Mouse (Mus musculus): Measurements from ENCODE around the gene Arl4d. TPM values are rescaled to one million over a fixed set of nuclear protein-coding genes. Genes with fewer than 3 reads are reported as not detected.
A peak's percentile ranks its signal among the peaks of the same experiment; 100 is the strongest.
"Not testable (repeated sequence)": the region's sequence is repeated elsewhere in the genome, so short reads cannot be mapped to it uniquely, and the experiment has no call there.

Arl4d gene
- 6.3 and 7.8 TPM in 2 replicates for polyA plus RNA-seq (2015; fragmentation: Nextera tagmentation; extraction: Ambion mirVana)

- peak within 1 kb of the TSS; percentile 62 for H3K9ac ChIP-seq (ENCODE audit: low read depth, low read length)
- H3K9me3 ChIP-seq (ENCODE audit: control insufficient read depth): no peaks in the 10 kb centered on the region
- H3K27ac ChIP-seq (ENCODE audit: low read depth, low read length): peak within 1 kb of the TSS; percentile 41
- peak; percentile 35 for TF ChIP-seq CTCF (IDR thresholded peaks at IDR 0.05; ENCODE audit: low read depth)
- peak; percentile 85 for ATAC-seq
- 0 out of 2 replicates have a peak, but pooled peaks cover 4% of the 10 kb centered on the region for H3K4me1 ChIP-seq (replicated peaks; ENCODE audit: control insufficient read depth, insufficient read depth, low read length)
- H3K36me3 ChIP-seq (ENCODE audit: control insufficient read depth, insufficient read depth): no peaks in the 10 kb centered on the region
- H3K27me3 ChIP-seq (replicated peaks; ENCODE audit: control insufficient read depth, insufficient read depth, low read length): no peaks in the 10 kb centered on the region
- H3K4me3 ChIP-seq (ENCODE audit: low read depth, low read length): peak within 1 kb of the TSS; percentile 55
- H3K4me2 ChIP-seq (replicated peaks; ENCODE audit: low read depth): peak within 1 kb of the TSS; percentile 84
- 7% methylated on average over 34 of the region's 34 CpGs for WGBS
These were observed at the start of gene Arl4d for GRCm38 (mm10) chr11:101664825-101665635. Gene Arl4d (plus strand): TSS chr11:101665541.

GRCm38 (mm10) chr11:101616104-101616503, 49.2 kb upstream of the Arl4d start:
- no peaks in the 10 kb centered on the region for H3K9me3 ChIP-seq (ENCODE audit: control insufficient read depth)
- no peaks in the 10 kb centered on the region for H3K36me3 ChIP-seq (ENCODE audit: control insufficient read depth, insufficient read depth)
- no peaks in the 10 kb centered on the region for H3K4me1 ChIP-seq (replicated peaks; ENCODE audit: control insufficient read depth, insufficient read depth, low read length)
- no peak overlapping the region for H3K4me3 ChIP-seq (ENCODE audit: low read depth, low read length)
- no peak overlapping the region for H3K9ac ChIP-seq (ENCODE audit: low read depth, low read length)
- no peak overlapping the region for H3K4me2 ChIP-seq (replicated peaks; ENCODE audit: low read depth)
- TF ChIP-seq CTCF (IDR thresholded peaks at IDR 0.05; ENCODE audit: low read depth): no peak
- no peaks in the 10 kb centered on the region for H3K27me3 ChIP-seq (replicated peaks; ENCODE audit: control insufficient read depth, insufficient read depth, low read length)
- no peak overlapping the region for H3K27ac ChIP-seq (ENCODE audit: low read depth, low read length)
- ATAC-seq: no peak
- 88% methylated on average over 8 of the region's 8 CpGs for WGBS

- H3K27me3 ChIP-seq (replicated peaks; ENCODE audit: control insufficient read depth, insufficient read depth, low read length): no peaks in the 10 kb centered on the region
- H3K36me3 ChIP-seq (ENCODE audit: control insufficient read depth, insufficient read depth): no peaks in the 10 kb centered on the region
- H3K4me3 ChIP-seq (ENCODE audit: low read depth, low read length): no peak overlapping the region
- no peak overlapping the region for H3K9ac ChIP-seq (ENCODE audit: low read depth, low read length)
- WGBS: 24% methylated on average over 18 of the region's 18 CpGs
- no peak overlapping the region for H3K4me2 ChIP-seq (replicated peaks; ENCODE audit: low read depth)
- TF ChIP-seq CTCF (IDR thresholded peaks at IDR 0.05; ENCODE audit: low read depth): no peak
- peak; percentile 17; the same call in 1 of the 2 replicates for ATAC-seq
- H3K4me1 ChIP-seq (replicated peaks; ENCODE audit: control insufficient read depth, insufficient read depth, low read length): no peaks in the 10 kb centered on the region
- H3K27ac ChIP-seq (ENCODE audit: low read depth, low read length): no peak overlapping the region
- no peaks in the 10 kb centered on the region for H3K9me3 ChIP-seq (ENCODE audit: control insufficient read depth)
These were observed 48.2 kb upstream of the Arl4d start for GRCm38 (mm10) chr11:101616948-101617767.

- Histone ChIP-seq H3K4me3 (ENCODE audit: low read depth, low read length) (no peak overlapping the region), H3K27me3 (replicated peaks; ENCODE audit: control insufficient read depth, insufficient read depth, low read length) (no peaks in the 10 kb centered on the region), H3K9ac (ENCODE audit: low read depth, low read length) (no peak overlapping the region), H3K27ac (ENCODE audit: low read depth, low read length) (no peak overlapping the region), H3K4me1 (replicated peaks; ENCODE audit: control insufficient read depth, insufficient read depth, low read length) (no peaks in the 10 kb centered on the region), H3K36me3 (ENCODE audit: control insufficient read depth, insufficient read depth) (no peaks in the 10 kb centered on the region), H3K4me2 (replicated peaks; ENCODE audit: low read depth) (no peak overlapping the region; the same call in none of the 2 replicates), H3K9me3 (ENCODE audit: control insufficient read depth) (no peaks in the 10 kb centered on the region)
- 16% methylated on average over 8 of the region's 8 CpGs for WGBS
- no peak for TF ChIP-seq CTCF (IDR thresholded peaks at IDR 0.05; ENCODE audit: low read depth)
- no peak for ATAC-seq
These were observed 47.5 kb upstream of the Arl4d start for GRCm38 (mm10) chr11:101617849-101618248.

- Histone ChIP-seq H3K4me1 (replicated peaks; ENCODE audit: control insufficient read depth, insufficient read depth, low read length) (no peaks in the 10 kb centered on the region), H3K4me2 (replicated peaks; ENCODE audit: low read depth) (no peak overlapping the region), H3K9ac (ENCODE audit: low read depth, low read length) (no peak overlapping the region), H3K36me3 (ENCODE audit: control insufficient read depth, insufficient read depth) (no peaks in the 10 kb centered on the region), H3K27me3 (replicated peaks; ENCODE audit: control insufficient read depth, insufficient read depth, low read length) (no peaks in the 10 kb centered on the region), H3K4me3 (ENCODE audit: low read depth, low read length) (no peak overlapping the region), H3K9me3 (ENCODE audit: control insufficient read depth) (no peaks in the 10 kb centered on the region), H3K27ac (ENCODE audit: low read depth, low read length) (no peak overlapping the region)
- no peak for TF ChIP-seq CTCF (IDR thresholded peaks at IDR 0.05; ENCODE audit: low read depth)
- WGBS: 85% methylated on average over 3 of the region's 3 CpGs
- no peak for ATAC-seq
These were observed 46.7 kb upstream of the Arl4d start for GRCm38 (mm10) chr11:101618596-101618995.

GRCm38 (mm10) chr11:101620022-101620655, 45.2 kb upstream of the Arl4d start:
- not testable (repeated sequence) for H3K4me2 ChIP-seq (replicated peaks; ENCODE audit: low read depth); H3K27ac ChIP-seq (ENCODE audit: low read depth, low read length); H3K4me1 ChIP-seq (replicated peaks; ENCODE audit: control insufficient read depth, insufficient read depth, low read length); ATAC-seq; H3K36me3 ChIP-seq (ENCODE audit: control insufficient read depth, insufficient read depth); H3K9ac ChIP-seq (ENCODE audit: low read depth, low read length); H3K4me3 ChIP-seq (ENCODE audit: low read depth, low read length); H3K9me3 ChIP-seq (ENCODE audit: control insufficient read depth); H3K27me3 ChIP-seq (replicated peaks; ENCODE audit: control insufficient read depth, insufficient read depth, low read length)
- WGBS: 70% methylated on average over 11 of the region's 11 CpGs
